Mouse (Mus musculus) kidney, postnatal 0 days (tissue): ENCODE results near the gene Vsig2. TPM values are rescaled to one million over a fixed set of nuclear protein-coding genes. Genes with fewer than 3 reads are reported as not detected.

Experiments
- ATAC-seq: fragments of 200-750 bp; cut with Nextera tagmentation; replicated peaks from 2 replicates; pipeline ENCODE4 v1.8.0; 2017; ENCODE audit warnings: low read depth, moderate number of reproducible peaks, moderate TSS enrichment, moderate library complexity; ENCODE audit not compliant: low FRiP score
- DNase-seq: peaks from one replicate; pipeline ENCODE4 v3.0.0-alpha.2; 2016; ENCODE audit warnings: low spot score
- H3K27ac ChIP-seq: fragments of 300-500 bp; sonication (generic); 2 replicates; pipeline ENCODE4 v1.5.1; 2014; ENCODE audit warnings: mild to moderate bottlenecking
- H3K27me3 ChIP-seq: fragments of 300-500 bp; sonication (generic); 2 replicates; pipeline ENCODE4 v1.6.1; 2014; ENCODE audit warnings: low read length, mixed read lengths; ENCODE audit not compliant: insufficient read depth
- H3K36me3 ChIP-seq: fragments of 300-500 bp; sonication (generic); 2 replicates; pipeline ENCODE4 v1.6.1; 2014; ENCODE audit warnings: low read length, mixed read lengths; ENCODE audit not compliant: insufficient read depth
- H3K4me1 ChIP-seq: fragments of 300-500 bp; sonication (generic); replicated peaks from 2 replicates; pipeline ENCODE4 v1.6.1; 2014; ENCODE audit warnings: antibody characterized with exemption, low read length, mixed read lengths; ENCODE audit not compliant: insufficient read depth
- H3K4me2 ChIP-seq: fragments of 300-500 bp; sonication (generic); 2 replicates; pipeline ENCODE4 v1.6.1; 2014; ENCODE audit warnings: mild to moderate bottlenecking, low read length, moderate library complexity, mixed read lengths
- H3K4me3 ChIP-seq: fragments of 300-500 bp; sonication (generic); replicated peaks from 2 replicates; pipeline ENCODE4 v1.5.1; 2014; ENCODE audit warnings: low read depth, low read length
- H3K9ac ChIP-seq: fragments of 300-500 bp; sonication (generic); 2 replicates; pipeline ENCODE4 v1.6.1; 2014; ENCODE audit warnings: low read depth, low read length
- H3K9me3 ChIP-seq: fragments of 300-500 bp; sonication (generic); replicated peaks from 2 replicates; pipeline ENCODE4 v1.6.1; 2016; ENCODE audit warnings: low read length, inconsistent platforms, mixed read lengths
- CTCF ChIP-seq: IDR thresholded peaks from 2 replicates; pipeline ENCODE4 v1.5.1; 2016; ENCODE audit warnings: antibody characterized with exemption, low read depth, mild to moderate bottlenecking, moderate library complexity
- whole genome bisulfite sequencing: fragments of 180-500 bp; shearing (Covaris S2); extraction: QIAGEN DNeasy Blood & Tissue Kit; methylation state at CpG from one replicate; pipeline ENCODE4 v1.1.7; 2014; 5-methylcytosine and 5-hydroxymethylcytosine counted together
- polyA plus RNA-seq: library from polyadenylated mRNA; unstranded; fragments of >200 nt; fragmentation: Nextera tagmentation; extraction: Ambion mirVana; gene quantifications from 2 replicates; pipeline ENCODE4 v1.2.1, GENCODE M21; 2015

Vsig2 gene
- polyA plus RNA-seq, 1 experiment from 2014 or later = 5.5 TPM

GRCm38 (mm10) chr9:37590381-37590780 is 51.3 kb downstream of the Vsig2 start:
- H3K9me3 ChIP-seq = no peaks in the 10 kb centered on the region
- no peak overlapping the region for H3K4me2 ChIP-seq
- no peaks in the 10 kb centered on the region for H3K27me3 ChIP-seq
- H3K27ac ChIP-seq = no peak overlapping the region
- no peak for DNase-seq
- WGBS = 88% methylated on average over 4 of the region's 4 CpGs
- H3K9ac ChIP-seq = no peak overlapping the region
- no peak for TF ChIP-seq CTCF
- no peak for ATAC-seq
- H3K4me1 ChIP-seq = no peaks in the 10 kb centered on the region
- no peaks in the 10 kb centered on the region for H3K36me3 ChIP-seq
- H3K4me3 ChIP-seq = no peak overlapping the region

GRCm38 (mm10) chr9:37592025-37592424 is 53.0 kb downstream of the Vsig2 start:
- TF ChIP-seq CTCF = no peak
- 75% methylated on average over 2 of the region's 2 CpGs for WGBS
- no peak overlapping the region for H3K9ac ChIP-seq
- H3K27me3 ChIP-seq = no peaks in the 10 kb centered on the region
- H3K4me3 ChIP-seq = no peak overlapping the region
- no peak for ATAC-seq
- no peak overlapping the region for H3K27ac ChIP-seq
- no peaks in the 10 kb centered on the region for H3K9me3 ChIP-seq
- DNase-seq = no peak
- no peaks in the 10 kb centered on the region for H3K4me1 ChIP-seq
- H3K36me3 ChIP-seq = no peaks in the 10 kb centered on the region
- H3K4me2 ChIP-seq = no peak overlapping the region

GRCm38 (mm10) chr9:37592633-37593032 is 53.6 kb downstream of the Vsig2 start:
- H3K27me3 ChIP-seq = no peaks in the 10 kb centered on the region
- no peak for TF ChIP-seq CTCF
- no peaks in the 10 kb centered on the region for H3K4me1 ChIP-seq
- DNase-seq = no peak
- no peak for ATAC-seq
- H3K36me3 ChIP-seq = no peaks in the 10 kb centered on the region
- 52% methylated on average over 6 of the region's 6 CpGs for WGBS
- H3K9me3 ChIP-seq = no peaks in the 10 kb centered on the region
- no peak overlapping the region for H3K4me3 ChIP-seq
- no peak overlapping the region for H3K9ac ChIP-seq
- no peak overlapping the region for H3K4me2 ChIP-seq
- H3K27ac ChIP-seq = no peak overlapping the region

- Histone ChIP-seq H3K27ac (no peak overlapping the region), H3K9me3 (no peaks in the 10 kb centered on the region), H3K9ac (no peak overlapping the region), H3K4me3 (no peak overlapping the region), H3K4me2 (no peak overlapping the region), H3K27me3 (no peaks in the 10 kb centered on the region), H3K4me1 (no peaks in the 10 kb centered on the region), H3K36me3 (no peaks in the 10 kb centered on the region)
- TF ChIP-seq CTCF = no peak
- ATAC-seq (no peak), DNase-seq (no peak)
- whole genome bisulfite sequencing = 98% methylated on average over 3 of the region's 3 CpGs
Measured at GRCm38 (mm10) chr9:37593690-37594089, 54.6 kb downstream of the Vsig2 start.

Other genes starting within 250 kb of the Vsig2 start
- 4.8 TPM in 2 replicates for gene Ccdc15, start 190.8 kb upstream of the Vsig2 start, polyA plus RNA-seq
- gene Hepacam, start 171.9 kb upstream of the Vsig2 start, polyA plus RNA-seq = 0.09 and 0.16 TPM in 2 replicates
- 17.5 and 19.4 TPM in 2 replicates for gene Robo4, start 137.4 kb upstream of the Vsig2 start, polyA plus RNA-seq
- 0.25 and 0.51 TPM in 2 replicates for gene Robo3, start 106.0 kb upstream of the Vsig2 start, polyA plus RNA-seq
- 15.1 and 16.9 TPM in 2 replicates for gene Msantd2, start 49.9 kb upstream of the Vsig2 start, polyA plus RNA-seq
- 68.5 and 70.7 TPM in 2 replicates for gene Esam, start 11.2 kb upstream of the Vsig2 start, polyA plus RNA-seq
- gene Nrgn, start 13.6 kb downstream of the Vsig2 start, polyA plus RNA-seq = 3.3 and 3.6 TPM in 2 replicates
- 10.2 and 10.6 TPM in 2 replicates for gene Siae, start 16.4 kb downstream of the Vsig2 start, polyA plus RNA-seq
- gene Spa17, start 74.5 kb downstream of the Vsig2 start, polyA plus RNA-seq = 10.7 and 12.3 TPM in 2 replicates
- gene Tbrg1, start 118.1 kb downstream of the Vsig2 start, polyA plus RNA-seq = 135 and 144 TPM in 2 replicates
- 0.12 TPM in 1 of 2 replicates, not detected in the other for gene Panx3, start 130.0 kb downstream of the Vsig2 start, polyA plus RNA-seq
- not detected in 2 replicates for gene Olfr160, start 177.0 kb downstream of the Vsig2 start, polyA plus RNA-seq
- not detected in 2 replicates for gene Olfr874, start 205.9 kb downstream of the Vsig2 start, polyA plus RNA-seq
- gene Olfr875, start 232.6 kb downstream of the Vsig2 start, polyA plus RNA-seq = 0.05 and 0.22 TPM in 2 replicates